Mouse (Mus musculus): Measurements from ENCODE around the gene Traf3. TPM values are rescaled to one million over a fixed set of nuclear protein-coding genes. Genes with fewer than 3 reads are reported as not detected.
A peak's percentile ranks its signal among the peaks of the same experiment; 100 is the strongest.

Traf3 gene
- polyA plus RNA-seq (2021), result 19.9 TPM

- ChIA-PET POLR2A (interaction anchor here (1.1 kb wide), 1 partner anchor 12 kb away, joined by 3 read pairs; no protein-coding TSS in a partner anchor), CTCF (interaction anchor here (0.9 to 1.7 kb wide), 3 partner anchors 15 to 73 kb away, joined by 3 to 6 read pairs (median 3); no protein-coding TSS in a partner anchor)
- no peak for TF ChIP-seq CTCF (IDR thresholded peaks at IDR 0.05)
- DNase-seq (ENCODE audit: low read depth, low spot score) (no peak), ATAC-seq (peak; percentile 10)
- in situ Hi-C loops (cut with MboI; ENCODE audit: low pct_unique_long_range_greater_than_20kb), result no loop called here
- no peaks in the 10 kb centered on the region for H3K27me3 ChIP-seq
Measured at GRCm38 (mm10) chr12:111165831-111166591, at the start of gene Traf3. Traf3 (plus strand) TSS chr12:111166370.

GRCm38 (mm10) chr12:111119506-111120085 is 46.6 kb upstream of the Traf3 start:
- ChIA-PET CTCF (interaction anchor here (0.6 to 1.4 kb wide), 2 partner anchors 9 to 45 kb away, joined by 3 read pairs; no protein-coding TSS in a partner anchor), POLR2A (no interaction called here)
- H3K27me3 ChIP-seq, result no peaks in the 10 kb centered on the region
- TF ChIP-seq CTCF (IDR thresholded peaks at IDR 0.05), result no peak
- in situ Hi-C loops (cut with MboI; ENCODE audit: low pct_unique_long_range_greater_than_20kb), result loop anchor here (10.0 kb wide), 1 partner anchor 185 kb away; no protein-coding TSS in a partner anchor
- no peak for DNase-seq (ENCODE audit: low read depth, low spot score)
- no peak for ATAC-seq

GRCm38 (mm10) chr12:111120976-111121645 is 45.1 kb upstream of the Traf3 start:
- DNase-seq (ENCODE audit: low read depth, low spot score) (no peak), ATAC-seq (no peak)
- CTCF ChIA-PET, result interaction anchor here (1.6 kb wide), 1 partner anchor 15 kb away, joined by 3 read pairs; no protein-coding TSS in a partner anchor
- no peak for TF ChIP-seq CTCF (IDR thresholded peaks at IDR 0.05)
- H3K27me3 ChIP-seq, result no peaks in the 10 kb centered on the region
- in situ Hi-C loops (cut with MboI; ENCODE audit: low pct_unique_long_range_greater_than_20kb), result loop anchor here (10.0 kb wide), 1 partner anchor 186 kb away; no protein-coding TSS in a partner anchor
- POLR2A ChIA-PET, result no interaction called here

GRCm38 (mm10) chr12:111122332-111122852 is 43.8 kb upstream of the Traf3 start:
- CTCF ChIA-PET, result interaction anchor here (1.6 kb wide), 1 partner anchor 17 kb away, joined by 3 read pairs; no protein-coding TSS in a partner anchor
- POLR2A ChIA-PET, result no interaction called here
- in situ Hi-C loops (cut with MboI; ENCODE audit: low pct_unique_long_range_greater_than_20kb), result loop anchor here (10.0 kb wide), 1 partner anchor 188 kb away; no protein-coding TSS in a partner anchor

GRCm38 (mm10) chr12:111124601-111125260 is 41.4 kb upstream of the Traf3 start:
- CTCF ChIA-PET, result no interaction called here
- no peak for DNase-seq (ENCODE audit: low read depth, low spot score)
- no peak for TF ChIP-seq CTCF (IDR thresholded peaks at IDR 0.05)
- no peak for ATAC-seq
- POLR2A ChIA-PET, result no interaction called here
- in situ Hi-C loops (cut with MboI; ENCODE audit: low pct_unique_long_range_greater_than_20kb), result loop anchor here (10.0 kb wide), 1 partner anchor 190 kb away; no protein-coding TSS in a partner anchor
- H3K27me3 ChIP-seq, result no peaks in the 10 kb centered on the region

More at GRCm38 (mm10) chr12:111122332-111122852, 43.8 kb upstream of the Traf3 start:
- H3K27me3 ChIP-seq, result no peaks in the 10 kb centered on the region
- peak; percentile 84 for TF ChIP-seq CTCF (IDR thresholded peaks at IDR 0.05)
- DNase-seq (ENCODE audit: low read depth, low spot score) (peak; percentile 13), ATAC-seq (no peak)

GRCm38 (mm10) chr12:111125666-111126065 is 40.5 kb upstream of the Traf3 start:
- no peak for ATAC-seq
- no peaks in the 10 kb centered on the region for H3K27me3 ChIP-seq
- CTCF ChIA-PET, result no interaction called here
- DNase-seq (ENCODE audit: low read depth, low spot score), result no peak
- in situ Hi-C loops (cut with MboI; ENCODE audit: low pct_unique_long_range_greater_than_20kb), result loop anchor here (10.0 kb wide), 1 partner anchor 191 kb away; no protein-coding TSS in a partner anchor
- POLR2A ChIA-PET, result no interaction called here
- no peak for TF ChIP-seq CTCF (IDR thresholded peaks at IDR 0.05)

- CTCF ChIA-PET, result no interaction called here
- in situ Hi-C loops (cut with MboI; ENCODE audit: low pct_unique_long_range_greater_than_20kb), result no loop called here
- no peak for DNase-seq (ENCODE audit: low read depth, low spot score)
- ATAC-seq, result no peak
- TF ChIP-seq CTCF (IDR thresholded peaks at IDR 0.05), result no peak
- POLR2A ChIA-PET, result interaction anchor here (0.6 kb wide), 1 partner anchor 28 kb away, joined by 3 read pairs; no protein-coding TSS in a partner anchor
- no peaks in the 10 kb centered on the region for H3K27me3 ChIP-seq
Measured at GRCm38 (mm10) chr12:111134169-111134568, 32.0 kb upstream of the Traf3 start.

- DNase-seq (ENCODE audit: low read depth, low spot score) (no peak), ATAC-seq (no peak)
- ChIA-PET POLR2A (interaction anchor here (0.6 kb wide), 1 partner anchor 28 kb away, joined by 3 read pairs; no protein-coding TSS in a partner anchor), CTCF (no interaction called here)
- H3K27me3 ChIP-seq, result no peaks in the 10 kb centered on the region
- in situ Hi-C loops (cut with MboI; ENCODE audit: low pct_unique_long_range_greater_than_20kb), result no loop called here
- TF ChIP-seq CTCF (IDR thresholded peaks at IDR 0.05), result no peak
Measured at GRCm38 (mm10) chr12:111134791-111135733, 31.1 kb upstream of the Traf3 start.

GRCm38 (mm10) chr12:111135953-111136352 is 30.2 kb upstream of the Traf3 start:
- no peak for ATAC-seq
- in situ Hi-C loops (cut with MboI; ENCODE audit: low pct_unique_long_range_greater_than_20kb), result no loop called here
- CTCF ChIA-PET, result no interaction called here
- TF ChIP-seq CTCF (IDR thresholded peaks at IDR 0.05), result no peak
- no peak for DNase-seq (ENCODE audit: low read depth, low spot score)
- POLR2A ChIA-PET, result no interaction called here
- no peaks in the 10 kb centered on the region for H3K27me3 ChIP-seq
